Mouse (Mus musculus) stomach, postnatal 0 days (tissue): ENCODE data around the gene Rasa2. TPM values are rescaled to one million over a fixed set of nuclear protein-coding genes. Genes with fewer than 3 reads are reported as not detected.
"Not testable (repeated sequence)": the region's sequence is repeated elsewhere in the genome, so short reads cannot be mapped to it uniquely, and the experiment has no call there.

Experiments used
- ATAC-seq: fragments of 200-750 bp; cut with Nextera tagmentation; 2 replicates; pipeline ENCODE4 v1.8.0; 2017; ENCODE audit not compliant: low FRiP score, low TSS enrichment
- DNase-seq: peaks from one replicate; pipeline ENCODE4 v3.0.0-alpha.2; 2016; ENCODE audit warnings: low spot score
- H3K27ac ChIP-seq: fragments of 300-500 bp; sonication (generic); replicated peaks from 2 replicates; pipeline ENCODE4 v1.5.1; 2014; ENCODE audit warnings: mild to moderate bottlenecking, control low read depth
- H3K27me3 ChIP-seq: fragments of 300-500 bp; sonication (generic); 2 replicates; pipeline ENCODE4 v1.6.1; 2014; ENCODE audit warnings: low read length; ENCODE audit not compliant: control insufficient read depth, insufficient read depth
- H3K36me3 ChIP-seq: fragments of 300-500 bp; sonication (generic); 2 replicates; pipeline ENCODE4 v1.6.1; 2014; ENCODE audit warnings: low read length, mixed read lengths; ENCODE audit not compliant: control insufficient read depth, insufficient read depth
- H3K4me1 ChIP-seq: fragments of 300-500 bp; sonication (generic); replicated peaks from 2 replicates; pipeline ENCODE4 v1.6.1; 2014; ENCODE audit warnings: antibody characterized with exemption; ENCODE audit not compliant: control insufficient read depth, insufficient read depth
- H3K4me2 ChIP-seq: fragments of 300-500 bp; sonication (generic); replicated peaks from 2 replicates; pipeline ENCODE4 v1.6.1; 2014; ENCODE audit warnings: low read depth, mild to moderate bottlenecking, control low read depth, moderate library complexity
- H3K4me3 ChIP-seq: fragments of 300-500 bp; sonication (generic); 2 replicates; pipeline ENCODE4 v1.5.1; 2014; ENCODE audit warnings: low read depth, low read length, control low read depth
- H3K9ac ChIP-seq: fragments of 300-500 bp; sonication (generic); 2 replicates; pipeline ENCODE4 v1.6.1; 2014; ENCODE audit warnings: mild to moderate bottlenecking, low read length, control low read depth, mixed read lengths
- H3K9me3 ChIP-seq: fragments of 300-500 bp; sonication (generic); 2 replicates; pipeline ENCODE4 v1.6.1; 2016; ENCODE audit warnings: low read length; ENCODE audit not compliant: control insufficient read depth
- CTCF ChIP-seq: IDR thresholded peaks from 2 replicates; pipeline ENCODE4 v1.5.1; 2016; ENCODE audit warnings: antibody characterized with exemption, low read depth, mild to moderate bottlenecking, moderate library complexity
- EP300 ChIP-seq: optimal IDR thresholded peaks from 2 replicates; pipeline ENCODE3; 2016; ENCODE audit warnings: antibody characterized with exemption
- WGBS: fragments of 180-500 bp; shearing (Covaris S2); extraction: QIAGEN DNeasy Blood & Tissue Kit; methylation state at CpG from one replicate; pipeline ENCODE4 v1.1.7; 2014; 5-methylcytosine and 5-hydroxymethylcytosine counted together
- polyA plus RNA-seq: library from polyadenylated mRNA; unstranded; fragments of >200 nt; fragmentation: Nextera tagmentation; extraction: Ambion mirVana; gene quantifications from 2 replicates; pipeline ENCODE4 v1.2.1, GENCODE M21; 2015

Rasa2 gene
- polyA plus RNA-seq, 1 experiment from 2014 or later, result 12.5 TPM

DNA sequence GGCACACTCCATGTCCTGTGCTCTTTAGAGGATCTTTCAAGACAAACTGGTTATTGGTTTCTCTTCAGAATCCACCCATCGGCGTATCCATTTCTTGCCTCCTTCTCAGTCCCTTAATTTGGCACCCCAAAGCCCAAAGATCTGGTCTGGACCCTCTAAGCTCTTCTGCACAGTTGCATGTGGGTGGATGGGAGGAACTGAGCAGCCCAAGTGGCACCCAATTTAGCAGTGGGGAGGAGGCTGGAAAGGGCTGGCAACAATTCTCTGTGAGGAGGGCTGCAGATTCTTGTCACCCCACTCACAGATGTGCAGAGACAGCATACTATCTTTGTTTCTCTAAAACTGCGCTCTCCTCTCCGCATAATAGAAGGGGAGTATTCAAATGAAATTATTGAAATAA is 17.9 kb upstream of the Rasa2 start:
- Histone ChIP-seq H3K36me3 (no peaks in the 10 kb centered on the region), H3K4me2 (no peak overlapping the region), H3K27ac (no peak overlapping the region), H3K4me3 (no peak overlapping the region), H3K27me3 (no peaks in the 10 kb centered on the region), H3K9me3 (no peaks in the 10 kb centered on the region), H3K4me1 (no peaks in the 10 kb centered on the region), H3K9ac (no peak overlapping the region)
- TF ChIP-seq CTCF, result no peak
- TF ChIP-seq EP300, result no peak
- WGBS, result 94% methylated on average over 4 of the region's 4 CpGs
- ATAC-seq, result no peak
- DNase-seq, result no peak

DNA sequence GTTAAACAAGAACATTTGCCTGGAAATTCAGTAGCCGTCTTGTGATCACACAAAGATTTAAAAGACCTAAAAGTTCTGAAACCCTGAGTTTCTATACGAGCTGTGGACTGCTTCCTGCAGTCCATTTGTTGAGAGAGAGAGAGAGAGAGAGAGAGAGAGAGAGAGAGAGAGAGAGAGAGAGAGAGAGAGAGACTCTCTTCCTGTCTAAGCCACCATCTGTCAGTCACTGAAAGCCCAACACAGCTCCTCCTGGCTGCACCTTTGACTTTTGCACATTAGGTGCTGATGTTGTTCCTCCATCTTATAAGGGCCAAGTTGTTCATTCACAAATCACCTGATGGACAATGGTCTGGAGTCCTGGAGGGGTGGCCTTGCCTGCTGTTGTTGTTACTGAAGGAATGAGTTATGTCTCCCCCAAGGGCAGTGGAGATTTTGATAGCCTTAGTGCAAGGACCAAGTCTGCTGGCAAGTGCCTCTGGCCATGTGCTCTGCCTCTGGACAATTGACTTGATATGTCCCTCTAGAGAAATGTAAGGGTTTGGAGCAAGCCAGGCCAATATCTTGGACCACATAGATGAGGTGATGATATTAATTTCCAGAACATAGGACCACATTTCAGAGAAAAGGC is 15.4 kb upstream of the Rasa2 start:
- Histone ChIP-seq H3K4me3 (no peak overlapping the region), H3K27ac (no peak overlapping the region), H3K27me3 (no peaks in the 10 kb centered on the region), H3K4me1 (no peaks in the 10 kb centered on the region), H3K36me3 (no peaks in the 10 kb centered on the region), H3K4me2 (no peak overlapping the region), H3K9ac (no peak overlapping the region), H3K9me3 (no peaks in the 10 kb centered on the region)
- 64% methylated on average over 2 of the region's 2 CpGs for WGBS
- ATAC-seq, result no peak
- no peak for TF ChIP-seq EP300
- 0 out of 2 replicates have a peak, but pooled peaks have one; percentile 11 for TF ChIP-seq CTCF
- no peak for DNase-seq

DNA sequence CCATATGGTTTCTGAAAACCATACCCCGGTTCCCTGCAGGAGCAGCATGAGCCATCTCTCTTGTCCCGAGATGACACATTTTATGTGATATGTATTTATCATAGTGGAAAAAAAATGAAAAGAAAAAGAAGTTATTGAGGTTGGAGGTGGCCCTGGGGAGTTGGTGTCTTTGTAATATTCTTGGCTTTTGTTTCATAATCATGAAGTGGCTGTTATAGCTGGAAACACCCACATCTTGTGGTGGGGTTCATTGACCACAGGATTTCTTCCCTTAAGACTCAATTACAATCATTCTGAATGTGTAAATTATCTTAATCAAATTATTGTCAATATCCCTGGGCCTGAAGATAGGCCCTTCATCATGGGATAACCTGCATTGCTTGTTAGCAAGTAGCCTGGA is 13.4 kb upstream of the Rasa2 start:
- H3K9ac ChIP-seq, result no peak overlapping the region
- no peak overlapping the region for H3K4me3 ChIP-seq
- no peak for TF ChIP-seq CTCF
- TF ChIP-seq EP300, result no peak
- no peaks in the 10 kb centered on the region for H3K4me1 ChIP-seq
- H3K9me3 ChIP-seq, result no peaks in the 10 kb centered on the region
- H3K36me3 ChIP-seq, result no peaks in the 10 kb centered on the region
- WGBS, result 84% methylated on average over 2 of the region's 2 CpGs
- no peak overlapping the region for H3K27ac ChIP-seq
- ATAC-seq (no peak), DNase-seq (no peak)
- no peaks in the 10 kb centered on the region for H3K27me3 ChIP-seq
- no peak overlapping the region for H3K4me2 ChIP-seq

DNA sequence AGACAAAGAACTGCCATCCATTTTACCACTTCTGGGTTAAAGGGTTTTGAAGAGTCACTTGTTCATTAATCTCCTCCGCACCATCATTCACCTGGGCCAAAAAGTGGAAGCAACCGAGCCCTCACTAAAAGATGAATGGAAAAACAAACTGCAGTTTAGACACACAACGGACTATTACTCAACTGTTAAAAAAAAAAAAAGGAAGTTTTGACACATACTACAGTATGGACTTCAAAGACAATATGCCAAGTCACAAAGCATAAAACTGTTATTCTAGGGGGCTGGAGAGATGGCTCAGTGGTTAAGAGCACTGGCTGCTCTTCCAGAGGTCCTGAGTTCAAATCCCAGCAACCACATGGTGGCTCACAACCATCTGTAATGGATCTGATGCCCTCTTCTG is 12.6 kb upstream of the Rasa2 start:
- H3K36me3 ChIP-seq, H3K9me3 ChIP-seq, H3K4me3 ChIP-seq, H3K27ac ChIP-seq, DNase-seq, ATAC-seq, H3K4me1 ChIP-seq, H3K4me2 ChIP-seq, H3K27me3 ChIP-seq, H3K9ac ChIP-seq: not testable (repeated sequence)
- WGBS, result 76% methylated on average over 3 of the region's 3 CpGs

DNA sequence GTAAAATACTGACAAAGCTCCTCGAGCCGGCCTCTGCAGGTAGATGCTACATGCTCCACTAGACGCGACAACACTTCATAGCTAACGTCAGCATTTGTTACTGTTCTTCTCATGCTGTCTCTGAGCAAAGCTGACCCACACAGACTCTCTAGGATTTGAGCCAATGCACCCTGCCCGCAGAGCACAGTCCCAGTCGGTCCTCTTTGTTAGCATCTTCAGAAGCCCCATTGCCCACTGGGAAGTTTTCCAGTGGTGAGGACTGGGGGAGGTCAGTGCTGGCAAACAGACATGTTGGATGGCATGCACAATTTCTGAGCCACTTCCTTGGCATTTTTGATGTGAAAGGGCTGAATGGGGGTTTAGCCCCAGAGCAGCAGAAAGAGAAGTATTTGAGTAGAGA is 8.0 kb upstream of the Rasa2 start:
- H3K27me3 ChIP-seq, result no peaks in the 10 kb centered on the region
- H3K4me1 ChIP-seq, result no peaks in the 10 kb centered on the region
- no peak overlapping the region for H3K27ac ChIP-seq
- ATAC-seq (no peak), DNase-seq (no peak)
- no peak for TF ChIP-seq EP300
- TF ChIP-seq CTCF, result no peak
- no peak overlapping the region for H3K9ac ChIP-seq
- no peak overlapping the region for H3K4me3 ChIP-seq
- H3K4me2 ChIP-seq, result no peak overlapping the region
- no peaks in the 10 kb centered on the region for H3K36me3 ChIP-seq
- 90% methylated on average over 7 of the region's 7 CpGs for WGBS
- H3K9me3 ChIP-seq, result no peaks in the 10 kb centered on the region

DNA sequence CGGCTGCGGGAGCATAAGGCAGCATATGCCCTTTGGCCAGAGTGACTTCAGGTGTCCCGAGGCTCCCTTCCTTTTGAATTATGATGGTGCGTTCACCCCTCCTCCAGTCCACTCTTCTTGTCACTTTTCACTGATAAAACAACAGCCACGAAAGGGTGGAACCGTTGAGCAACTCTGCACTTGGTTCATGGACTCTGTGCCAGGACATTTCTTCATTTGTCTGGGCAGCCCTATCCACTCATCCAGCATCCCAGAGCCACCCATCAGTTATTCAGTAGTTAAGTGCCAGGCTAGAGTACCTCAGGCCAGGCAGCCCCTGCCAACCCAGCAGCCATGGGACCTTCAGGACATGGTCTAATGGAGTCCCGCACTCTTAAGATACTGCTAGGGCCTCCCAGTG is 7.1 kb upstream of the Rasa2 start:
- no peaks in the 10 kb centered on the region for H3K27me3 ChIP-seq
- H3K36me3 ChIP-seq, result no peaks in the 10 kb centered on the region
- H3K4me2 ChIP-seq, result no peak overlapping the region
- ATAC-seq, result peak; percentile 38; the same call in 1 of the 2 replicates
- TF ChIP-seq EP300 (no peak), CTCF (no peak)
- DNase-seq, result no peak
- no peaks in the 10 kb centered on the region for H3K9me3 ChIP-seq
- H3K4me3 ChIP-seq, result no peak overlapping the region
- no peaks in the 10 kb centered on the region for H3K4me1 ChIP-seq
- WGBS, result 69% methylated on average over 7 of the region's 7 CpGs
- H3K9ac ChIP-seq, result no peak overlapping the region
- no peak overlapping the region for H3K27ac ChIP-seq
